Mouse (Mus musculus): ENCODE measurements at regions not wholly inside any gene's neighbourhood (a gene's known extent, or its start where the extent isn't known, plus 50 kb on each side); places are given as distances from the start of the nearest gene placed in this dataset.
A peak's percentile ranks its signal among the peaks of the same experiment; 100 is the strongest.

DNA sequence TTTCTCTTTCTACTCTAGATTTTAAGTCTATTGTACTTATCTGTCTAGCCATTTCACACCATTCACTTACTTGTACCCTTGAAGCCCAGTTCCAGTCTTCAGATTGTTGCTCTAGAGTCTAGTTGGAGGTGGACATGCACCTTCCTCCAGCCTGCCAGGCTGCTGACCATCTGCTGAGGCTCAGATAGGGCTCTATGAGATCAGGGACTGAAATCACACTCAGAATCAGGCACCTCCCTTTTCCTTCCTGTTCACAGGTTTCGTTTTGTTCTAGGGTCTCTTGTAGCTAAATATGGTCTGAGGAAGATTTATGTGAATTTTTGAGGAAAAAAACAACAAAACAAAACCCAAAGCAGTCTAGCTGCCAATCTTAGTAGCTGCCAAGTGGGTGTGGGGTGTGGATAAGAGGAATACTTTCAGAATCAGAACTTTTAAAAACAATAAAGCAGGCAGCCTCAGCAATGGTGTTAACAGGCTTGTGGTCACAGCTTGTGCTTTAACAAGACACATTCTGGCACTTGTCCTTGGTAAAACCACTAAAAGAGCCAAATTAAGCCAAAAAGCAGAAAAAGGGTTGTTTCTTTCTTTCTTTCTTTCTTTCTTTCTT is 225.9 kb upstream of the Gvin1 start:
- peak; percentile 15 for DNase-seq
